In genomic region chr9:27401169-27401568, GRCm38 (mm10) we compare ENCODE assay signal across 21 mouse cellular contexts. TPM values are rescaled to one million over a fixed set of nuclear protein-coding genes. Genes with fewer than 3 reads are reported as not detected.
"Had no signal": no experiment of that assay in that cellular context is flagged by ENCODE, and none has a peak within 500 bp of the region (broad histone marks: within the 10 kb centered on the region; RNA-seq: fewer than 3 reads in every experiment).

No protein-coding gene starts in this region.

- H3K4me3 ChIP-seq: limb, embryonic 15.5 days; liver, embryonic 12.5 days; midbrain, embryonic 10.5 days; midbrain, embryonic 15.5 days; neural tube, embryonic 13.5 days had no signal

- H3K4me1 ChIP-seq: limb, embryonic 15.5 days; liver, embryonic 12.5 days; midbrain, embryonic 10.5 days; midbrain, embryonic 15.5 days had no signal

- H3K27ac ChIP-seq: kidney, postnatal 0 days; limb, embryonic 15.5 days; liver, embryonic 12.5 days; midbrain, embryonic 10.5 days; midbrain, embryonic 15.5 days; neural tube, embryonic 13.5 days had no signal

- DNase-seq: kidney, adult 8-10 months; kidney, postnatal 36 days; lung, embryonic 14.5 days; lung, postnatal 10 days; lung, postnatal 4 days; retina, postnatal 1 day; right cerebral cortex, postnatal 14 days; thymus, postnatal 4 days had no signal

RNA-seq across cellular contexts. Expression of gene Spata19, which starts 4.6 kb away (rescaled TPM):
- total RNA-seq: layer of hippocampus, postnatal 14 days; megakaryocyte, adult 5-6 weeks had no signal
- polyA plus RNA-seq: intestine, postnatal 0 days; kidney, postnatal 0 days; limb, embryonic 11.5 days; limb, embryonic 15.5 days; liver, embryonic 12.5 days; liver, embryonic 16.5 days; lung, embryonic 14.5 days; midbrain, embryonic 10.5 days; neural tube, embryonic 13.5 days; small intestine, adult 2 months; stomach, embryonic 16.5 days had no signal
